In genomic region chr11:32803658-32804057, GRCm38 (mm10) we compare ENCODE assay signal across 21 mouse cellular contexts. TPM values are rescaled to one million over a fixed set of nuclear protein-coding genes. Genes with fewer than 3 reads are reported as not detected.
DNase-seq lines count a peak whose midpoint lies in the region.
"Had no signal": no experiment of that assay in that cellular context is flagged by ENCODE, and none has a peak within 500 bp of the region (broad histone marks: within the 10 kb centered on the region; RNA-seq: fewer than 3 reads in every experiment).

No protein-coding gene starts in this region.

- H3K27me3 ChIP-seq in midbrain, embryonic 10.5 days (ENCODE audit: low read depth, poor library complexity, severe bottlenecking) = no peaks in the 10 kb centered on the region
- H3K27me3 ChIP-seq: CH12.LX; forebrain, embryonic 15.5 days had no signal

- peak; percentile 45 for DNase-seq in heart, postnatal 14 days
- no peak for DNase-seq in heart, adult 9 months (ENCODE audit: low spot score in 2 of 2)
- peak; percentile 59 for DNase-seq in lung, postnatal 10 days
- DNase-seq in lung, postnatal 25 days (ENCODE audit: low spot score) = no peak
- peak; percentile 16 for DNase-seq in brain, adult 2 months (ENCODE audit: low read depth, low spot score)
- peak; percentile 73 for DNase-seq in gastrocnemius, postnatal 14 days
- no peak for DNase-seq in midbrain, embryonic 10.5 days (ENCODE audit: low spot score)
- DNase-seq: cerebellum, adult 11 months; liver, postnatal 0 days; thymus, adult 18-20 months had no signal

- intact Hi-C loops in heart, postnatal 14 days (cut with DNase I) = no loop called here
- intact Hi-C loops in gastrocnemius, postnatal 14 days (cut with DNase I; ENCODE audit: low total_unique reads) = loop anchor here (10.0 kb wide), 2 partner anchors 151 to 341 kb away; partner anchors contain the start of gene Fgf18

- no peaks in the 10 kb centered on the region for H3K36me3 ChIP-seq in midbrain, embryonic 10.5 days
- H3K36me3 ChIP-seq: forebrain, embryonic 15.5 days; limb, embryonic 13.5 days had no signal

- no peaks in the 10 kb centered on the region for H3K9me3 ChIP-seq in midbrain, embryonic 10.5 days (replicated peaks)
- H3K9me3 ChIP-seq: forebrain, embryonic 15.5 days; limb, embryonic 13.5 days had no signal

- 0 out of 2 replicates have a peak, but pooled peaks cover 4% of the 10 kb centered on the region for H3K4me1 ChIP-seq in midbrain, embryonic 10.5 days

- H3K4me3 ChIP-seq in midbrain, embryonic 10.5 days = no peak overlapping the region
- H3K4me3 ChIP-seq: forebrain, embryonic 15.5 days; limb, embryonic 13.5 days had no signal

- no peak overlapping the region for H3K27ac ChIP-seq in midbrain, embryonic 10.5 days (replicated peaks)
- H3K27ac ChIP-seq: forebrain, embryonic 15.5 days; kidney, postnatal 0 days; limb, embryonic 13.5 days had no signal

- WGBS in midbrain, embryonic 10.5 days = 61% methylated on average over 4 of the region's 4 CpGs

RNA-seq across cellular contexts. Expression of gene Smim23, which starts 20.7 kb away (rescaled TPM):
- not detected for total RNA-seq in heart, postnatal 14 days (2021)
- not detected for total RNA-seq in gastrocnemius, postnatal 14 days (2021)
- polyA plus RNA-seq in midbrain, embryonic 10.5 days (2016; fragmentation: Nextera tagmentation; extraction: Ambion mirVana) = not detected in 2 replicates
- total RNA-seq: CH12.LX; gastrocnemius, postnatal 36 days; megakaryocyte-erythroid progenitor cell, adult 5-6 weeks; neutrophil, adult 5-6 weeks had no signal
- polyA plus RNA-seq: cortical plate, adult 2 months; forebrain, embryonic 15.5 days; heart, postnatal 0 days; intestine, embryonic 14.5 days; kidney, postnatal 0 days; limb, embryonic 13.5 days; liver, postnatal 0 days; Patski had no signal

Comparison
In these comparisons a context has a peak if more than half of its experiments do, and no peak if none do; other contexts are left out.
1. DNase-seq: peak in heart, postnatal 14 days (2 of 2), lung, postnatal 10 days (single experiment), brain, adult 2 months (single experiment) and gastrocnemius, postnatal 14 days (single experiment); none in heart, adult 9 months (0 of 2), lung, postnatal 25 days (single experiment) and midbrain, embryonic 10.5 days (single experiment).